Mouse (Mus musculus): ENCODE measurements at regions not wholly inside any gene's neighbourhood (a gene's known extent, or its start where the extent isn't known, plus 50 kb on each side); places are given as distances from the start of the nearest gene placed in this dataset.

DNA sequence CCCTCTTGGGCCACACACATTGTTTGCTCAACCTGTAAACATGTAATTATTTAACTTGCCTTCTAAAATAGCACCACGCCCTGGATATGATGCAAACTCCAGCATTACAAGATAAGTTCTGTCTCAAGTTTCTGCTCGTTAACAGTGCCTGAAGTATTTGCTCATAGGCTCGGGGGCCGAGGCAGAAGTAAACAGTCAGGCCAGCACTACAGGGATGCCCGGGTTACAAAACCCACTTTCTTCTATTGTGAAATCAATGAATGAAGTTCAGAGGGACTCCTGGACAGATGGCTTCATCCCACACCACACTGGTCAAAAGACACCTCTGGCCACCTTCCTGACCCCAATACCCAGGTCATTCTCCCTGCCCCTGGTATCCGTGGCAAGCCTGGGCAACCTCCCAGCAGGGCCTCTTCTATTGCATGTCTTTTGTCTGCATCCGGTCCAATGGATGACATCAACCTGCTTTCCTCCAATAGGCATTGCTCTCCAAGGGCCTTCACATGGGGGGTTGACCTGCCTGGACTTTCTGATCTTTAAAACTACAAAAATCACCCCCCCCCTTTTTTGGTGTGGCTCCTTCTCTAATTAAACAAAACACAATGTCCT, 49.9 kb upstream of the Klf3 start:
- no peak for ATAC-seq

Data from inflammation-experienced regulatory T-cells, adult 6 months (primary cell).